Mouse (Mus musculus) MEL (cell line): Measurements from ENCODE around the gene Ldlrap1. TPM values are rescaled to one million over a fixed set of nuclear protein-coding genes. Genes with fewer than 3 reads are reported as not detected.
A peak's percentile ranks its signal among the peaks of the same experiment; 100 is the strongest.

Source experiments
- DNase-seq: peaks from one replicate; pipeline ENCODE4 v3.0.0; 2011; ENCODE audit warnings: low read depth, low spot score
- H3K27ac ChIP-seq: 2 replicates; pipeline ENCODE4 v1.5.1; 2012; ENCODE audit warnings: low read depth, mild to moderate bottlenecking, control low read depth, low read length, moderate library complexity; ENCODE audit not compliant: control insufficient read depth
- H3K27me3 ChIP-seq, 2 experiments: fragments of 150-350 bp in 1 of 2; sonication (generic) in 1 of 2; 2 replicates each; pipeline ENCODE4 v1.6.1; 2012; ENCODE audit warnings: low read length in 2 of 2, mild to moderate bottlenecking in 2 of 2, improper control_type of control experiment in 1 of 2, moderate library complexity in 1 of 2; ENCODE audit not compliant: insufficient read depth in 2 of 2, control insufficient read depth in 1 of 2
- H3K36me3 ChIP-seq, 2 experiments: 2 replicates each; pipeline ENCODE4 v1.6.1; 2012 to 2014; ENCODE audit warnings: low read length in 2 of 2, improper control_type of control experiment in 1 of 2, inconsistent platforms in 1 of 2, mild to moderate bottlenecking in 1 of 2; ENCODE audit not compliant: insufficient read depth in 2 of 2, control insufficient read depth in 1 of 2
- H3K4me1 ChIP-seq, 2 experiments: fragments of 150-350 bp in 1 of 2; sonication (generic) in 1 of 2; 2 replicates each; pipeline ENCODE4 v1.6.1; 2012; ENCODE audit warnings: low read length in 2 of 2, improper control_type of control experiment in 1 of 2, mild to moderate bottlenecking in 1 of 2; ENCODE audit not compliant: insufficient read depth in 2 of 2, control insufficient read depth in 1 of 2
- H3K4me3 ChIP-seq, 2 experiments: fragments of 150-350 bp in 1 of 2; sonication (generic) in 1 of 2; 2 replicates each; pipeline ENCODE4 v1.5.1; 2012; ENCODE audit warnings: low read depth in 2 of 2, low read length in 2 of 2, mild to moderate bottlenecking in 2 of 2, moderate library complexity in 2 of 2, control low read depth in 1 of 2, improper control_type of control experiment in 1 of 2; ENCODE audit not compliant: control insufficient read depth in 1 of 2, insufficient read depth in 1 of 2
- H3K79me2 ChIP-seq: 2 replicates; pipeline ENCODE4 v1.6.1; 2012; ENCODE audit warnings: mild to moderate bottlenecking, low read length, moderate library complexity; ENCODE audit not compliant: control insufficient read depth, poor library complexity, insufficient read depth
- H3K9ac ChIP-seq: 2 replicates; pipeline ENCODE4 v1.6.1; 2012; ENCODE audit warnings: low read depth, mild to moderate bottlenecking, control low read depth, low read length, moderate library complexity; ENCODE audit not compliant: control insufficient read depth, poor library complexity, severe bottlenecking
- H3K9me3 ChIP-seq: fragments of 150-350 bp; sonication (generic); replicated peaks from 2 replicates; pipeline ENCODE4 v1.6.1; 2012; ENCODE audit warnings: mild to moderate bottlenecking, low read length, improper control_type of control experiment, moderate library complexity; ENCODE audit not compliant: insufficient read depth
- BHLHE40 ChIP-seq: IDR thresholded peaks from 2 replicates; pipeline ENCODE4 v1.6.1; 2012; ENCODE audit warnings: low read depth, mild to moderate bottlenecking, inconsistent platforms, low read length, improper control_type of control experiment, borderline replicate concordance
- E2F4 ChIP-seq: IDR thresholded peaks from 2 replicates; pipeline ENCODE4 v1.6.1; 2011; ENCODE audit warnings: low read depth, low read length, improper control_type of control experiment, borderline replicate concordance
- EP300 ChIP-seq, 2 experiments: IDR thresholded peaks; 2 replicates each; pipeline ENCODE4 v1.6.1; 2011; ENCODE audit warnings: improper control_type of control experiment in 2 of 2, low read length in 2 of 2, low read depth in 1 of 2, mild to moderate bottlenecking in 1 of 2
- GABPA ChIP-seq: IDR thresholded peaks from 2 replicates; pipeline ENCODE4 v1.6.1; 2012; ENCODE audit warnings: low read depth, mild to moderate bottlenecking, inconsistent platforms, low read length, improper control_type of control experiment, moderate library complexity
- HCFC1 ChIP-seq: IDR thresholded peaks from 2 replicates; pipeline ENCODE4 v1.6.1; 2012; ENCODE audit warnings: low read depth, mild to moderate bottlenecking, inconsistent platforms, low read length, improper control_type of control experiment, moderate library complexity
- MAX ChIP-seq: IDR thresholded peaks from 2 replicates; pipeline ENCODE4 v1.6.1; 2011; ENCODE audit warnings: low read length, improper control_type of control experiment
- MAZ ChIP-seq: IDR thresholded peaks from 2 replicates; pipeline ENCODE4 v1.6.1; 2012; ENCODE audit warnings: low read depth, mild to moderate bottlenecking, inconsistent platforms, low read length, improper control_type of control experiment
- MEF2A ChIP-seq: IDR thresholded peaks from 2 replicates; pipeline ENCODE4 v1.6.1; 2014; ENCODE audit warnings: low read depth, mild to moderate bottlenecking, inconsistent platforms, low read length, improper control_type of control experiment; ENCODE audit not compliant: poor library complexity, insufficient replicate concordance, severe bottlenecking; ENCODE audit errors: extremely low read depth
- MYC ChIP-seq: IDR thresholded peaks from 2 replicates; pipeline ENCODE4 v1.6.1; 2011; ENCODE audit warnings: low read depth, mild to moderate bottlenecking, low read length, improper control_type of control experiment, moderate library complexity
- NELFE ChIP-seq: IDR thresholded peaks from 2 replicates; pipeline ENCODE4 v1.6.1; 2011; ENCODE audit warnings: low read depth, low read length, improper control_type of control experiment
- NRF1 ChIP-seq: IDR thresholded peaks from 2 replicates; pipeline ENCODE4 v1.6.1; 2014; ENCODE audit warnings: low read depth, mild to moderate bottlenecking, inconsistent platforms, low read length, improper control_type of control experiment, moderate library complexity; ENCODE audit not compliant: poor library complexity, insufficient read depth, severe bottlenecking
- RCOR1 ChIP-seq: IDR thresholded peaks from 2 replicates; pipeline ENCODE4 v1.6.1; 2012; ENCODE audit warnings: low read depth, mild to moderate bottlenecking, inconsistent platforms, low read length, improper control_type of control experiment
- SMC3 ChIP-seq: IDR thresholded peaks from 2 replicates; pipeline ENCODE4 v1.6.1; 2011; ENCODE audit warnings: low read depth, low read length, improper control_type of control experiment
- TAL1 ChIP-seq: IDR thresholded peaks from 2 replicates; pipeline ENCODE4 v1.6.1; 2012; ENCODE audit warnings: mild to moderate bottlenecking, inconsistent platforms, low read length, moderate library complexity, mixed read lengths
- TBP ChIP-seq: IDR thresholded peaks from 2 replicates; pipeline ENCODE4 v1.8.0; 2011; ENCODE audit warnings: low read depth, low read length, improper control_type of control experiment
- ZMIZ1 ChIP-seq: IDR thresholded peaks from 2 replicates; pipeline ENCODE4 v1.6.1; 2012; ENCODE audit warnings: low read depth, mild to moderate bottlenecking, inconsistent platforms, low read length, improper control_type of control experiment, moderate library complexity
- ZNF384 ChIP-seq: IDR thresholded peaks from 2 replicates; pipeline ENCODE4 v1.6.1; 2012; ENCODE audit warnings: low read depth, mild to moderate bottlenecking, inconsistent platforms, low read length, improper control_type of control experiment
- polyA plus RNA-seq, 2 experiments: library from polyadenylated mRNA; stranded (reverse) in 1 of 2; unstranded in 1 of 2; fragments of >175 nt in 1 of 2; fragments of >200 nt in 1 of 2; gene quantifications; 2 replicates each; pipeline versions ENCODE4 v1.2.1 to v1.2.4; 2012; ENCODE audit warnings: low replicate concordance in 2 of 2, low read depth in 1 of 2; ENCODE audit not compliant: insufficient read length in 2 of 2, insufficient read depth in 1 of 2, missing spikeins in 1 of 2
- total RNA-seq: library from RNA; depleted of rRNA; stranded (reverse); fragments of 300-350 nt; gene quantifications from 2 replicates; pipeline ENCODE4 v1.2.3, GENCODE M21; 2012

Ldlrap1 gene
- total and polyA plus RNA-seq, 3 experiments: 23.7 to 24.8 TPM; not detected in 1

- H3K4me1 ChIP-seq: peaks cover 8% of the 10 kb centered on the region in 2 experiments
- no peak overlapping the region for H3K4me3 ChIP-seq
- no peak overlapping the region for H3K9ac ChIP-seq
- TF ChIP-seq RCOR1 (no peak), EP300 (IDR thresholded peaks at IDR 0.05; ENCODE audit: low read depth in 1 of 2, low read length in 2 of 2) (no peak), ZMIZ1 (no peak), MAZ (no peak), TAL1 (no peak), SMC3 (no peak)
- no peaks in the 10 kb centered on the region for H3K79me2 ChIP-seq
- H3K27me3 ChIP-seq: no peaks in the 10 kb centered on the region
- no peak overlapping the region for H3K27ac ChIP-seq
- peaks cover 0 to 4% of the 10 kb centered on the region in 2 experiments; a peak in 2 of 4 replicates for H3K36me3 ChIP-seq
- no peak for DNase-seq
- no peaks in the 10 kb centered on the region for H3K9me3 ChIP-seq
These were observed 7.6 kb upstream of the Ldlrap1 start for GRCm38 (mm10) chr4:134775234-134775944.

GRCm38 (mm10) chr4:134774126-134774525, 6.3 kb upstream of the Ldlrap1 start:
- TF ChIP-seq ZMIZ1: no peak
- no peak for TF ChIP-seq TAL1
- TF ChIP-seq HCFC1: no peak
- TF ChIP-seq TBP: no peak
- TF ChIP-seq NELFE: no peak
- no peak for TF ChIP-seq MYC
- TF ChIP-seq, all 39 proteins: peak for 0
- Histone ChIP-seq H3K79me2 (no peaks in the 10 kb centered on the region), H3K9me3 (no peaks in the 10 kb centered on the region), H3K36me3 (peaks cover 0 to 4% of the 10 kb centered on the region in 2 experiments; a peak in 2 of 4 replicates), H3K27me3 (no peaks in the 10 kb centered on the region), H3K4me3 (no peak overlapping the region), H3K27ac (no peak overlapping the region), H3K4me1 (peaks cover 8% of the 10 kb centered on the region in 2 experiments), H3K9ac (no peak overlapping the region)
- no peak for DNase-seq

DNA sequence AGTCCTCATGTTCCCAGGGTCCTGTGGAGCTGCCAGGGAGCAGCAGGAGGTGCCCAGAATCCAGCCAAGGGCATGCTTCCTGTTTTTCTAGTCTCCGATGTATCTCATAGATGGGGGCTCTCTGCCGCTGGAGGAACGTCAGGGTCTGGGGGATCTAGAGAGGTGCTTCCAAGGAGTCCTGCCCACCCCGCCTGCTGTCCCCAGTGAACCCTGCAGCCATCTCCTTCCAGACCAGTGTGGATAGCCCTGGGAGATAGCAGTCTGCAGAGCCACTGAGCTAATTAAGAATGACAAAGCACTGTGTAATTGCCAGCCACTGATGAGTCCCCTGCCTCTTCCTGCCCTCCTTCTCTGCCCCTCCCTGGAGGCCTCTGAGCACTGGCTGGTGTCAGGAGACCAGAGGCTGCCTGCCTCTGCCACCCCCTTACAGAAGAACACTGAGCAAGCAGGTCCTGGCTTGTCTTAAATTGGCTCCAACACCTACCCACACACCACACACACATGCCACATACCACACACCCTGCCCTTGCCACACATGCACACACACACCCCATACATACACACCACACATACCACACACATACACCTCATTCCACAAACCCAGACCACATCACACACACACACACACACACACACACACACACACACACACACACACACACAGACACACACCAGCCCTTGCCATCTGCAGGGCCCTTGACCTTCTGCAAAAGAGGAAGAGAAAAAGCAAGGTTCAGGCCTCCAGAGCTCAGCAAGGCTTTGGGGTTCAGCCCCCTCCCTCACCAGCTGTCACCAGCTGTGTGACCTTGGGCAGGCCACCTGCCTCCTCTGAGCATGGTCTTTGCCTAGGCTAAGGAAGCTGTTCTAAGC, 5.2 kb upstream of the Ldlrap1 start:
- Histone ChIP-seq H3K9ac (no peak overlapping the region), H3K4me1 (peaks cover 8 to 13% of the 10 kb centered on the region in 2 experiments), H3K27ac (no peak overlapping the region), H3K4me3 (no peak overlapping the region), H3K79me2 (no peaks in the 10 kb centered on the region), H3K9me3 (no peaks in the 10 kb centered on the region), H3K27me3 (no peaks in the 10 kb centered on the region), H3K36me3 (peaks cover 0 to 4% of the 10 kb centered on the region in 2 experiments; a peak in 2 of 4 replicates)
- peak; percentile 52 for DNase-seq
- TF ChIP-seq BHLHE40: no peak
- no peak for TF ChIP-seq GABPA
- no peak for TF ChIP-seq ZNF384
- no peak for TF ChIP-seq E2F4
- no peak for TF ChIP-seq MAX
- TF ChIP-seq MEF2A: no peak
- no peak for TF ChIP-seq NRF1
- TF ChIP-seq MYC: no peak
